In the genomic region with DNA sequence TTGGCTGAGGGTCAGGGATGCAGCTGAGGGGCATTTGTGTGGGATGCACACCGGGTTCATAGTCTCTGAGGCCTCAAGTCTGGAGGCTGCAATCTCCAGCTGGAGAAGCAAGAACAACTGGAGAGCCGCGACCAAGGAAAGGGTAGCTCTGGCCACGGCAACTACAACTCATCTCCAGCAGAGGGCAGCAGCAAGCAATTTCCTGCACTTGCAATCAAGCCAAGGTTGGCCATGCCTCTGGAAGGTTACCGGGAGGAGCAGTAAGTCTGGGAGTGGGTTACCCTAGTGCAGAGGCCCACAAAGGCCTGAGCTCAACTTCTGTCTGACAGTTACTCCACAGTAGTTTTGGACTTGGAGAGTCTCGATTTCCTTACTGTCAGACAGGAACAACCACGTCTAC, we compare ENCODE assay signal across 9 mouse cellular contexts.
A peak's percentile ranks its signal among the peaks of the same experiment; 100 is the strongest.
DNase-seq lines count a peak whose midpoint lies in the region; ATAC-seq and TF ChIP-seq lines count a peak whose summit lies in the region.
"Had no signal": no experiment of that assay in that cellular context is flagged by ENCODE, and none has a peak within 500 bp of the region (broad histone marks: within the 10 kb centered on the region; RNA-seq: fewer than 3 reads in every experiment).

No protein-coding gene starts in this region.

- no peak overlapping the region for H3K4me3 ChIP-seq in G1E (ENCODE audit: low read depth, low read length)
- H3K4me3 ChIP-seq in heart, postnatal 0 days (ENCODE audit: low read depth, low read length), result no peak overlapping the region
- H3K4me3 ChIP-seq: limb, embryonic 15.5 days had no signal

- no peak for TF ChIP-seq EP300 in heart, postnatal 0 days (IDR thresholded peaks at IDR 0.05; ENCODE audit: low read depth)

- H3K36me3 ChIP-seq in G1E (replicated peaks), result no peaks in the 10 kb centered on the region
- H3K36me3 ChIP-seq in heart, postnatal 0 days (replicated peaks; ENCODE audit: control insufficient read depth, insufficient read depth, low read length), result no peaks in the 10 kb centered on the region
- H3K36me3 ChIP-seq: limb, embryonic 15.5 days had no signal

- ATAC-seq in G1E (ENCODE audit: extremely low read depth, insufficient number of reproducible peaks, low FRiP score, poor library complexity, severe bottlenecking), result no peak
- ATAC-seq in heart, postnatal 0 days (ENCODE audit: insufficient read depth, low read depth), result no peak; the same call in 1 of the 2 replicates

- H3K27ac ChIP-seq in heart, postnatal 0 days (ENCODE audit: low read depth), result no peak overlapping the region
- H3K27ac ChIP-seq: limb, embryonic 15.5 days had no signal

- no peaks in the 10 kb centered on the region for H3K9me3 ChIP-seq in G1E (replicated peaks)
- H3K9me3 ChIP-seq in heart, postnatal 0 days (replicated peaks; ENCODE audit: control insufficient read depth, low read length), result no peaks in the 10 kb centered on the region
- H3K9me3 ChIP-seq: limb, embryonic 15.5 days had no signal

- H3K4me1 ChIP-seq in G1E (ENCODE audit: insufficient read depth, low read depth, low read length), result no peaks in the 10 kb centered on the region
- no peaks in the 10 kb centered on the region for H3K4me1 ChIP-seq in heart, postnatal 0 days (ENCODE audit: control insufficient read depth, insufficient read depth)
- H3K4me1 ChIP-seq: limb, embryonic 15.5 days had no signal

- peak; percentile 36 for DNase-seq in G1E (ENCODE audit: low spot score)
- peak; percentile 88 for DNase-seq in adrenal gland, postnatal 10 days
- peak; percentile 89 for DNase-seq in embryo, embryonic 10.5 days (ENCODE audit: low spot score)
- peak; percentile 76 for DNase-seq in heart, postnatal 0 days (ENCODE audit: low spot score)
- DNase-seq in layer of hippocampus, postnatal 10 days (ENCODE audit: low spot score in 2 of 2), result peak; percentile 80 to 81
- peak; percentile 58 to 76 for DNase-seq in lung, postnatal 4 days
- peak; percentile 48 for DNase-seq in right cerebral cortex, postnatal 25 days
- DNase-seq in yolk sac, embryonic 10.5 days (ENCODE audit: low spot score), result peak; percentile 55

- WGBS in heart, postnatal 0 days, result 27% methylated on average over 7 of the region's 7 CpGs

- H3K27me3 ChIP-seq in G1E (ENCODE audit: insufficient read depth, low read length), result peaks cover 18% of the 10 kb centered on the region
- H3K27me3 ChIP-seq in heart, postnatal 0 days (ENCODE audit: control insufficient read depth, insufficient read depth, low read length), result no peaks in the 10 kb centered on the region
- H3K27me3 ChIP-seq: limb, embryonic 15.5 days had no signal

- peak; percentile 65 for TF ChIP-seq CTCF in G1E (IDR thresholded peaks at IDR 0.05; ENCODE audit: low read depth, low read length)
- peak; percentile 82 for TF ChIP-seq CTCF in heart, postnatal 0 days (IDR thresholded peaks at IDR 0.05; ENCODE audit: low read depth)

- H3K9ac ChIP-seq in heart, postnatal 0 days (replicated peaks; ENCODE audit: low read depth, low read length), result no peak overlapping the region
- H3K9ac ChIP-seq: limb, embryonic 15.5 days had no signal

- H3K4me2 ChIP-seq in heart, postnatal 0 days (ENCODE audit: low read depth, low read length), result no peak overlapping the region
- H3K4me2 ChIP-seq: limb, embryonic 15.5 days had no signal

Comparison
In these comparisons a context has a peak if more than half of its experiments do, and no peak if none do; other contexts are left out.
1. DNase-seq: peak in every context shown above with its lines; median percentile 89 in embryo, embryonic 10.5 days; 88 in adrenal gland, postnatal 10 days; 80 in layer of hippocampus, postnatal 10 days; 76 in heart, postnatal 0 days; 67 in lung, postnatal 4 days; 55 in yolk sac, embryonic 10.5 days; 48 in right cerebral cortex, postnatal 25 days; 36 in G1E.